Mouse (Mus musculus) liver, postnatal 0 days (tissue): ENCODE data around the gene Klhl41. TPM values are rescaled to one million over a fixed set of nuclear protein-coding genes. Genes with fewer than 3 reads are reported as not detected.

Source experiments
- ATAC-seq: fragments of 200-750 bp; cut with Nextera tagmentation; 2 replicates; pipeline ENCODE4 v1.8.0; 2017; ENCODE audit warnings: mild to moderate bottlenecking, moderate library complexity
- DNase-seq: peaks from one replicate; pipeline ENCODE4 v3.0.0-alpha.2; 2016
- H3K27ac ChIP-seq: fragments of 300-500 bp; sonication (generic); 2 replicates; pipeline ENCODE4 v1.5.1; 2014; ENCODE audit warnings: antibody characterized with exemption, moderate library complexity, mild to moderate bottlenecking, low read depth
- H3K27me3 ChIP-seq: fragments of 300-500 bp; sonication (generic); 2 replicates; pipeline ENCODE4 v1.6.1; 2014; ENCODE audit warnings: low read length, control low read depth, mixed read lengths; ENCODE audit not compliant: insufficient read depth
- H3K36me3 ChIP-seq: fragments of 300-500 bp; sonication (generic); replicated peaks from 2 replicates; pipeline ENCODE4 v1.6.1; 2014; ENCODE audit warnings: mild to moderate bottlenecking, control low read depth, low read length, moderate library complexity, mixed read lengths; ENCODE audit not compliant: insufficient read depth
- H3K4me1 ChIP-seq: fragments of 300-500 bp; sonication (generic); 2 replicates; pipeline ENCODE4 v1.6.1; 2014; ENCODE audit warnings: antibody characterized with exemption, mild to moderate bottlenecking, control low read depth; ENCODE audit not compliant: insufficient read depth
- H3K4me2 ChIP-seq: fragments of 300-500 bp; sonication (generic); 2 replicates; pipeline ENCODE4 v1.6.1; 2014; ENCODE audit warnings: low read depth, mild to moderate bottlenecking, low read length, moderate library complexity, mixed read lengths
- H3K4me3 ChIP-seq: fragments of 300-500 bp; sonication (generic); 2 replicates; pipeline ENCODE4 v1.5.1; 2014; ENCODE audit warnings: low read depth, low read length
- H3K9ac ChIP-seq: fragments of 300-500 bp; sonication (generic); replicated peaks from 2 replicates; pipeline ENCODE4 v1.6.1; 2014; ENCODE audit warnings: mild to moderate bottlenecking, moderate library complexity
- H3K9me3 ChIP-seq: fragments of 300-500 bp; sonication (generic); 2 replicates; pipeline ENCODE4 v1.6.1; 2016; ENCODE audit warnings: mild to moderate bottlenecking, control low read depth, low read length, mixed read lengths
- CTCF ChIP-seq: sonication (generic); IDR thresholded peaks from 2 replicates; pipeline ENCODE4 v1.5.1; 2016; ENCODE audit warnings: antibody characterized with exemption, low read depth
- EP300 ChIP-seq: IDR thresholded peaks from 2 replicates; pipeline ENCODE4 v1.6.1; 2016; ENCODE audit warnings: antibody characterized with exemption, low read depth, mild to moderate bottlenecking
- WGBS: fragments of 180-500 bp; shearing (Covaris S2); extraction: QIAGEN DNeasy Blood & Tissue Kit; methylation state at CpG from one replicate; pipeline ENCODE4 v1.1.7; 2014; ENCODE audit not compliant: insufficient replicate concordance; 5-methylcytosine and 5-hydroxymethylcytosine counted together
- polyA plus RNA-seq: library from polyadenylated mRNA; unstranded; fragments of >200 nt; fragmentation: Nextera tagmentation; extraction: Ambion mirVana; gene quantifications from 2 replicates; pipeline ENCODE4 v1.2.1, GENCODE M21; 2015

Klhl41 gene
- polyA plus RNA-seq, 1 experiment from 2014 or later, result 0.11 TPM

- peaks cover 24% of the 10 kb centered on the region for H3K36me3 ChIP-seq
- H3K9ac ChIP-seq, result no peak overlapping the region
- no peak overlapping the region for H3K4me3 ChIP-seq
- ATAC-seq, result no peak
- H3K27me3 ChIP-seq, result no peaks in the 10 kb centered on the region
- no peaks in the 10 kb centered on the region for H3K4me1 ChIP-seq
- no peak overlapping the region for H3K27ac ChIP-seq
- no peak for DNase-seq
- no peak overlapping the region for H3K4me2 ChIP-seq
- 92% methylated on average over 11 of the region's 11 CpGs for WGBS
- no peak for TF ChIP-seq EP300
- TF ChIP-seq CTCF, result peak; percentile 12; the same call in 1 of the 2 replicates
- no peaks in the 10 kb centered on the region for H3K9me3 ChIP-seq
Measured at GRCm38 (mm10) chr2:69693501-69693900, 23.6 kb downstream of the Klhl41 start.

- no peak for ATAC-seq
- no peaks in the 10 kb centered on the region for H3K27me3 ChIP-seq
- no peaks in the 10 kb centered on the region for H3K9me3 ChIP-seq
- no peak overlapping the region for H3K4me2 ChIP-seq
- TF ChIP-seq EP300 (no peak), CTCF (no peak)
- no peak overlapping the region for H3K27ac ChIP-seq
- H3K36me3 ChIP-seq, result peaks cover 43% of the 10 kb centered on the region
- no peak overlapping the region for H3K9ac ChIP-seq
- no peak overlapping the region for H3K4me3 ChIP-seq
- WGBS, result 89% methylated on average over 8 of the region's 8 CpGs
- no peaks in the 10 kb centered on the region for H3K4me1 ChIP-seq
- DNase-seq, result no peak
Measured at GRCm38 (mm10) chr2:69700446-69700845, 30.5 kb downstream of the Klhl41 start.

- no peaks in the 10 kb centered on the region for H3K27me3 ChIP-seq
- H3K4me1 ChIP-seq, result peaks cover 2% of the 10 kb centered on the region; the same call in 1 of the 2 replicates
- 88% methylated on average over 14 of the region's 14 CpGs for WGBS
- peaks cover 8% of the 10 kb centered on the region for H3K36me3 ChIP-seq
- no peak for ATAC-seq
- DNase-seq, result no peak
- no peak overlapping the region for H3K9ac ChIP-seq
- H3K4me2 ChIP-seq, result no peak overlapping the region
- no peaks in the 10 kb centered on the region for H3K9me3 ChIP-seq
- peak overlapping the region; percentile 86; the same call in 1 of the 2 replicates for H3K4me3 ChIP-seq
- H3K27ac ChIP-seq, result no peak overlapping the region
- TF ChIP-seq CTCF (no peak), EP300 (no peak)
Measured at GRCm38 (mm10) chr2:69712171-69712570, 42.3 kb downstream of the Klhl41 start.

- peaks cover 5% of the 10 kb centered on the region; the same call in 1 of the 2 replicates for H3K36me3 ChIP-seq
- under 1% methylated on average over 39 of the region's 39 CpGs for WGBS
- no peaks in the 10 kb centered on the region for H3K9me3 ChIP-seq
- TF ChIP-seq EP300 (no peak), CTCF (no peak)
- ATAC-seq (peak; percentile 99), DNase-seq (peak; percentile 86)
- H3K27me3 ChIP-seq, result no peaks in the 10 kb centered on the region
- peak within 1 kb of the TSS; percentile 99 for H3K4me2 ChIP-seq
- H3K27ac ChIP-seq, result peak within 1 kb of the TSS; percentile 87
- peaks cover 2% of the 10 kb centered on the region; the same call in 1 of the 2 replicates for H3K4me1 ChIP-seq
- H3K4me3 ChIP-seq, result peak within 1 kb of the TSS; percentile 86
- peak within 1 kb of the TSS; percentile 84 for H3K9ac ChIP-seq
Measured at GRCm38 (mm10) chr2:69712981-69713625, 43.2 kb downstream of the Klhl41 start, which contains the start of gene Fastkd1. Gene Fastkd1 (minus strand): TSS chr2:69713516.

GRCm38 (mm10) chr2:69713626-69714014 is 43.7 kb downstream of the Klhl41 start:
- Histone ChIP-seq H3K36me3 (peaks cover 5% of the 10 kb centered on the region; the same call in 1 of the 2 replicates), H3K9ac (no peak overlapping the region), H3K27me3 (no peaks in the 10 kb centered on the region), H3K4me2 (peak overlapping the region; percentile 99), H3K27ac (no peak overlapping the region), H3K4me1 (peaks cover 2% of the 10 kb centered on the region; the same call in 1 of the 2 replicates), H3K9me3 (no peaks in the 10 kb centered on the region), H3K4me3 (peak overlapping the region; percentile 86)
- no peak for ATAC-seq
- WGBS, result 22% methylated on average over 4 of the region's 4 CpGs
- TF ChIP-seq EP300 (no peak), CTCF (no peak)
- no peak for DNase-seq

GRCm38 (mm10) chr2:69714126-69714525 is 44.2 kb downstream of the Klhl41 start:
- 66% methylated on average over 5 of the region's 5 CpGs for WGBS
- Histone ChIP-seq H3K4me2 (no peak overlapping the region), H3K27ac (no peak overlapping the region), H3K4me1 (peaks cover 2% of the 10 kb centered on the region; the same call in 1 of the 2 replicates), H3K36me3 (peaks cover 5% of the 10 kb centered on the region; the same call in 1 of the 2 replicates), H3K9ac (no peak overlapping the region), H3K4me3 (no peak overlapping the region), H3K27me3 (no peaks in the 10 kb centered on the region), H3K9me3 (no peaks in the 10 kb centered on the region)
- no peak for ATAC-seq
- no peak for TF ChIP-seq CTCF
- no peak for TF ChIP-seq EP300
- no peak for DNase-seq
